Mouse (Mus musculus) left cerebral cortex, adult 8-10 months (tissue): ENCODE results near the gene Nynrin. TPM values are rescaled to one million over a fixed set of nuclear protein-coding genes. Genes with fewer than 3 reads are reported as not detected.

Experiments
- DNase-seq, 2 experiments: peaks; one replicate each; pipeline ENCODE4 v3.0.0; 2022; ENCODE audit warnings: low spot score in 2 of 2
- total RNA-seq, 4 experiments: library from RNA; stranded (reverse); gene quantifications; 2 replicates each; pipeline ENCODE4 v1.2.4; 2022

Gene Nynrin
- total RNA-seq, 4 experiments from 2014 or later: 7.3 to 13.3 (median 11.3) TPM

- DNase-seq: no peak
These were observed 15.1 kb upstream of the Nynrin start for GRCm38 (mm10) chr14:55838740-55839139.

GRCm38 (mm10) chr14:55840853-55841366, 12.9 kb upstream of the Nynrin start:
- no peak for DNase-seq

GRCm38 (mm10) chr14:55842794-55843193, 11.0 kb upstream of the Nynrin start:
- no peak for DNase-seq

GRCm38 (mm10) chr14:55845506-55846294, 8.1 kb upstream of the Nynrin start:
- DNase-seq: no peak

- DNase-seq: no peak
These were observed 2.9 kb upstream of the Nynrin start for GRCm38 (mm10) chr14:55850885-55851284.

GRCm38 (mm10) chr14:55852646-55853551, 911 bp upstream of the Nynrin start:
- DNase-seq: no peak

GRCm38 (mm10) chr14:55854406-55855100, 743 bp downstream of the Nynrin start:
- DNase-seq: no peak

- no peak for DNase-seq
These were observed 1.3 kb downstream of the Nynrin start for GRCm38 (mm10) chr14:55855101-55855561.

GRCm38 (mm10) chr14:55857588-55857987, 3.8 kb downstream of the Nynrin start:
- DNase-seq: no peak

- no peak for DNase-seq
These were observed 8.4 kb downstream of the Nynrin start for GRCm38 (mm10) chr14:55862186-55862585.

- no peak for DNase-seq
These were observed 9.2 kb downstream of the Nynrin start for GRCm38 (mm10) chr14:55862970-55863369.

- no peak for DNase-seq
These were observed 10.0 kb downstream of the Nynrin start for GRCm38 (mm10) chr14:55863773-55864172.

- peak in 1 of 2 experiments; percentile 43 for DNase-seq
These were observed 13.2 kb downstream of the Nynrin start for GRCm38 (mm10) chr14:55866962-55867361.

- no peak for DNase-seq
These were observed 14.6 kb downstream of the Nynrin start for GRCm38 (mm10) chr14:55868230-55869026.

GRCm38 (mm10) chr14:55869538-55869937, 15.7 kb downstream of the Nynrin start:
- no peak for DNase-seq

- DNase-seq: no peak
These were observed 18.2 kb downstream of the Nynrin start for GRCm38 (mm10) chr14:55872039-55872438.

- no peak for DNase-seq
These were observed 18.7 kb downstream of the Nynrin start for GRCm38 (mm10) chr14:55872551-55872950.

- no peak for DNase-seq
These were observed 19.5 kb downstream of the Nynrin start for GRCm38 (mm10) chr14:55873242-55873713.

GRCm38 (mm10) chr14:55873714-55874683, 20.2 kb downstream of the Nynrin start:
- peak in 1 of 2 experiments; percentile 63 for DNase-seq
